Mouse (Mus musculus): Measurements from ENCODE around the gene Fbxw9. TPM values are rescaled to one million over a fixed set of nuclear protein-coding genes. Genes with fewer than 3 reads are reported as not detected.

The Fbxw9 gene
- 1 to 10 TPM; 3.6 to 4.7 TPM for total RNA-seq (2021)
- long read RNA-seq, experiment 1, partial matches to known transcripts: 0 of 5 reads
- long read RNA-seq, experiment 1, other reads (novel, unspliced or antisense): 0 of 5 reads
- long read RNA-seq, experiment 2, transcript Fbxw9-201 (10 exons, 1,907 nt): major isoform, 8 of 8 reads
- long read RNA-seq, experiment 2, partial matches to known transcripts: 0 of 8 reads
- long read RNA-seq, experiment 2, other reads (novel, unspliced or antisense): 0 of 8 reads

- peak; percentile 83 for DNase-seq
- intact Hi-C loops (cut with DNase I; ENCODE audit: low total_unique reads): no loop called here
Observed at GRCm38 (mm10) chr8:85059879-85060616, at the start of gene Fbxw9. Gene Fbxw9, plus strand, starts transcription at chr8:85060055.

- intact Hi-C loops (cut with DNase I; ENCODE audit: low total_unique reads): no loop called here
- no peak for DNase-seq
Observed at GRCm38 (mm10) chr8:85011242-85011641, 48.6 kb upstream of the Fbxw9 start.

GRCm38 (mm10) chr8:85013230-85013840, 46.5 kb upstream of the Fbxw9 start:
- peak; percentile 63 for DNase-seq
- intact Hi-C loops (cut with DNase I; ENCODE audit: low total_unique reads): no loop called here

- intact Hi-C loops (cut with DNase I; ENCODE audit: low total_unique reads): no loop called here
- no peak for DNase-seq
Observed at GRCm38 (mm10) chr8:85014431-85014830, 45.4 kb upstream of the Fbxw9 start, which contains the start of gene Best2. Gene Best2, minus strand, starts transcription at chr8:85014531.

- no peak for DNase-seq
- intact Hi-C loops (cut with DNase I; ENCODE audit: low total_unique reads): no loop called here
Observed at GRCm38 (mm10) chr8:85016724-85017123, 43.1 kb upstream of the Fbxw9 start.

- no peak for DNase-seq
- intact Hi-C loops (cut with DNase I; ENCODE audit: low total_unique reads): no loop called here
Observed at GRCm38 (mm10) chr8:85017209-85017608, 42.6 kb upstream of the Fbxw9 start.

GRCm38 (mm10) chr8:85021514-85022055, 38.3 kb upstream of the Fbxw9 start:
- no peak for DNase-seq
- intact Hi-C loops (cut with DNase I; ENCODE audit: low total_unique reads): no loop called here

- no peak for DNase-seq
- intact Hi-C loops (cut with DNase I; ENCODE audit: low total_unique reads): no loop called here
Observed at GRCm38 (mm10) chr8:85023846-85024245, 36.0 kb upstream of the Fbxw9 start.

- DNase-seq: peak; percentile 81
- intact Hi-C loops (cut with DNase I; ENCODE audit: low total_unique reads): no loop called here
Observed at GRCm38 (mm10) chr8:85025098-85025932, 34.5 kb upstream of the Fbxw9 start, which contains the start of gene Asna1. Gene Asna1, minus strand, starts transcription at chr8:85025281.

- peak; percentile 98 for DNase-seq
- intact Hi-C loops (cut with DNase I; ENCODE audit: low total_unique reads): no loop called here
Observed at GRCm38 (mm10) chr8:85026670-85027515, 33.0 kb upstream of the Fbxw9 start, which contains the start of gene Trir. Gene Trir, plus strand, starts transcription at chr8:85026823.

- DNase-seq: no peak
- intact Hi-C loops (cut with DNase I; ENCODE audit: low total_unique reads): no loop called here
Observed at GRCm38 (mm10) chr8:85027516-85027855, 32.4 kb upstream of the Fbxw9 start.

- intact Hi-C loops (cut with DNase I; ENCODE audit: low total_unique reads): no loop called here
- DNase-seq: no peak
Observed at GRCm38 (mm10) chr8:85027922-85028321, 31.9 kb upstream of the Fbxw9 start.

- no peak for DNase-seq
- intact Hi-C loops (cut with DNase I; ENCODE audit: low total_unique reads): no loop called here
Observed at GRCm38 (mm10) chr8:85029271-85029670, 30.6 kb upstream of the Fbxw9 start.

GRCm38 (mm10) chr8:85032622-85033311, 27.1 kb upstream of the Fbxw9 start:
- intact Hi-C loops (cut with DNase I; ENCODE audit: low total_unique reads): no loop called here
- no peak for DNase-seq

- intact Hi-C loops (cut with DNase I; ENCODE audit: low total_unique reads): no loop called here
Observed at GRCm38 (mm10) chr8:85033867-85034266, 26.0 kb upstream of the Fbxw9 start.

GRCm38 (mm10) chr8:85034764-85035163, 25.1 kb upstream of the Fbxw9 start:
- DNase-seq: peak; percentile 71
- intact Hi-C loops (cut with DNase I; ENCODE audit: low total_unique reads): no loop called here

More at GRCm38 (mm10) chr8:85033867-85034266, 26.0 kb upstream of the Fbxw9 start:
- DNase-seq: no peak

GRCm38 (mm10) chr8:85035165-85035727, 24.6 kb upstream of the Fbxw9 start:
- no peak for DNase-seq
- intact Hi-C loops (cut with DNase I; ENCODE audit: low total_unique reads): no loop called here

All from gastrocnemius, postnatal 14 days (tissue).